In the genomic region with DNA sequence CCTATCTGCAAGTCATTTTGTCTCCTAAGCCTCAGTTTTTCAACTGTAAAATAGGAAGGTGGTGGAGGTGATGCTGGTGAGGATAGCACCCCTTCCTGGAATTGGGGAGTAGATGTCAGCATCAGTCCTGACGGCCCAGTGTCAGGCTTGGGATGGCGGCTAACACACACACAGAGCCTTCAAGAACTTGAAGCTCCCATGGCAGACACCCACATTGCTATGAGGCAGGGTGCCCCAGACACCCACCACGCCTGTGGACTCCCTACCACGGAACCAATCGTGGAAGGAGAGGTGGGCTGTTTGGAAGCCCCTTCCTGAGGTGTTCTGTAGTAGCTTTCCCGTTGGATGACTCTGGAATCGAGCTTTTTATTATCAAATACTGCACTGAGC, we compare ENCODE assay signal across 11 mouse cellular contexts. TPM values are rescaled to one million over a fixed set of nuclear protein-coding genes. Genes with fewer than 3 reads are reported as not detected.
DNase-seq lines count a peak whose midpoint lies in the region; ATAC-seq and TF ChIP-seq lines count a peak whose summit lies in the region.
"Had no signal": no experiment of that assay in that cellular context is flagged by ENCODE, and none has a peak within 500 bp of the region (broad histone marks: within the 10 kb centered on the region; RNA-seq: fewer than 3 reads in every experiment).

No protein-coding gene starts in this region.

- no peaks in the 10 kb centered on the region for H3K27me3 ChIP-seq in lung, embryonic 16.5 days (ENCODE audit: control insufficient read depth, insufficient read depth, low read depth, low read length)
- no peaks in the 10 kb centered on the region for H3K27me3 ChIP-seq in forebrain, embryonic 15.5 days
- H3K27me3 ChIP-seq in limb, embryonic 14.5 days (ENCODE audit: control insufficient read depth, insufficient read depth, low read length), result no peaks in the 10 kb centered on the region
- peaks cover 4% of the 10 kb centered on the region; the same call in 1 of the 2 replicates for H3K27me3 ChIP-seq in small intestine, adult 2 months (ENCODE audit: control insufficient read depth, insufficient read depth, low read length)

- no peak for TF ChIP-seq POLR2A in limb, embryonic 14.5 days (IDR thresholded peaks at IDR 0.05; ENCODE audit: borderline replicate concordance, extremely low read depth, insufficient read depth, insufficient read length)
- TF ChIP-seq POLR2A in small intestine, adult 2 months (IDR thresholded peaks at IDR 0.05; ENCODE audit: low read depth, low read length), result no peak

- H3K36me3 ChIP-seq in lung, embryonic 16.5 days (ENCODE audit: control insufficient read depth, insufficient read depth, low read length), result no peaks in the 10 kb centered on the region
- no peaks in the 10 kb centered on the region for H3K36me3 ChIP-seq in forebrain, embryonic 15.5 days
- no peaks in the 10 kb centered on the region for H3K36me3 ChIP-seq in limb, embryonic 14.5 days (ENCODE audit: control insufficient read depth, insufficient read depth, low read length)
- H3K36me3 ChIP-seq in small intestine, adult 2 months (ENCODE audit: control insufficient read depth, insufficient read depth, low read length), result no peaks in the 10 kb centered on the region

- peak overlapping the region; percentile 72 for H3K9ac ChIP-seq in lung, embryonic 16.5 days (ENCODE audit: low read length)
- peak overlapping the region; percentile 61 for H3K9ac ChIP-seq in forebrain, embryonic 15.5 days (replicated peaks)
- peak overlapping the region; percentile 70 for H3K9ac ChIP-seq in limb, embryonic 14.5 days (ENCODE audit: low read depth, low read length, severe bottlenecking)

- H3K9me3 ChIP-seq in lung, embryonic 16.5 days (ENCODE audit: control insufficient read depth, low read length), result no peaks in the 10 kb centered on the region
- H3K9me3 ChIP-seq in forebrain, embryonic 15.5 days, result no peaks in the 10 kb centered on the region
- H3K9me3 ChIP-seq in limb, embryonic 14.5 days (ENCODE audit: control insufficient read depth, low read length), result no peaks in the 10 kb centered on the region

- peak overlapping the region; percentile 52 for H3K4me3 ChIP-seq in lung, embryonic 16.5 days (ENCODE audit: low read length)
- H3K4me3 ChIP-seq in forebrain, embryonic 15.5 days, result peak overlapping the region; percentile 50
- H3K4me3 ChIP-seq in limb, embryonic 14.5 days (replicated peaks; ENCODE audit: low read length), result peak overlapping the region; percentile 53
- H3K4me3 ChIP-seq in small intestine, adult 2 months (ENCODE audit: low read depth, low read length), result peak overlapping the region; percentile 49
- H3K4me3 ChIP-seq: erythroblast, embryonic 14.5 days had no signal

- ATAC-seq in lung, embryonic 16.5 days (ENCODE audit: low read depth), result no peak
- ATAC-seq in forebrain, embryonic 15.5 days (replicated peaks), result peak; percentile 23
- ATAC-seq in limb, embryonic 14.5 days (ENCODE audit: low FRiP score, low read depth), result no peak

- H3K4me1 ChIP-seq in lung, embryonic 16.5 days (replicated peaks; ENCODE audit: control insufficient read depth, insufficient read depth, low read length), result peaks cover 22% of the 10 kb centered on the region
- peaks cover 17% of the 10 kb centered on the region for H3K4me1 ChIP-seq in forebrain, embryonic 15.5 days
- H3K4me1 ChIP-seq in limb, embryonic 14.5 days (ENCODE audit: control insufficient read depth, insufficient read depth, low read length), result peaks cover 20% of the 10 kb centered on the region
- peaks cover 2% of the 10 kb centered on the region for H3K4me1 ChIP-seq in small intestine, adult 2 months (ENCODE audit: control insufficient read depth, insufficient read depth, insufficient read length, low read length)

- no peak for DNase-seq in lung, postnatal 4 days
- DNase-seq in limb, embryonic 14.5 days (ENCODE audit: low spot score), result no peak
- no peak for DNase-seq in right cerebral cortex, postnatal 14 days
- DNase-seq in layer of hippocampus, adult 18-20 months (ENCODE audit: low spot score in 2 of 2), result no peak
- DNase-seq in gastrocnemius, postnatal 10 days, result no peak
- DNase-seq: spleen, adult 18-20 months had no signal

- H3K27ac ChIP-seq in lung, embryonic 16.5 days (ENCODE audit: low read length), result peak overlapping the region; percentile 58
- H3K27ac ChIP-seq in forebrain, embryonic 15.5 days (replicated peaks), result peak overlapping the region; percentile 42
- peak overlapping the region; percentile 88 for H3K27ac ChIP-seq in limb, embryonic 14.5 days (replicated peaks; ENCODE audit: low read depth, low read length)
- H3K27ac ChIP-seq in small intestine, adult 2 months (ENCODE audit: insufficient read depth, low read depth, low read length), result peak overlapping the region; percentile 7; the same call in 1 of the 2 replicates

- TF ChIP-seq CTCF in small intestine, adult 2 months (IDR thresholded peaks at IDR 0.05; ENCODE audit: extremely low read depth, insufficient read length, insufficient replicate concordance, low read depth, low read length), result no peak

- peak overlapping the region; percentile 92 for H3K4me2 ChIP-seq in lung, embryonic 16.5 days (ENCODE audit: low read depth, low read length)
- H3K4me2 ChIP-seq in forebrain, embryonic 15.5 days (replicated peaks), result peak overlapping the region; percentile 94
- peak overlapping the region; percentile 84 for H3K4me2 ChIP-seq in limb, embryonic 14.5 days (replicated peaks; ENCODE audit: low read depth, low read length, severe bottlenecking)

- WGBS in lung, embryonic 16.5 days, result 30% methylated on average over 7 of the region's 7 CpGs
- 26% methylated on average over 7 of the region's 7 CpGs for WGBS in forebrain, embryonic 15.5 days
- 22% methylated on average over 7 of the region's 7 CpGs for WGBS in limb, embryonic 14.5 days
- WGBS in small intestine, adult 2 months, result 45% methylated on average over 7 of the region's 7 CpGs

RNA-seq across cellular contexts. Expression of gene D630003M21Rik, which starts 0.5 kb away (rescaled TPM):
- polyA plus RNA-seq in lung, embryonic 16.5 days (2015; fragmentation: Nextera tagmentation; extraction: Ambion mirVana), result 3.9 and 4.0 TPM in 2 replicates
- 1.7 and 2.4 TPM in 2 replicates for polyA plus RNA-seq in forebrain, embryonic 15.5 days (2015; fragmentation: Nextera tagmentation; extraction: Ambion mirVana)
- 19.2 and 28.5 TPM in 2 replicates for polyA plus RNA-seq in limb, embryonic 14.5 days (2012; rRNA removed)
- polyA plus RNA-seq in limb, embryonic 14.5 days (2014; fragmentation: Nextera tagmentation; extraction: Ambion mirVana), result 12.7 and 15.5 TPM in 2 replicates
- 1.1 and 1.7 TPM in 2 replicates for polyA plus RNA-seq in small intestine, adult 2 months (2012; rRNA removed)
- total RNA-seq in layer of hippocampus, adult 18-20 months (2021), result 1 to 10 TPM; 3.5 to 4.5 TPM
- 1 to 10 TPM; 4.2 to 4.7 TPM for total RNA-seq in gastrocnemius, postnatal 10 days (2021)

RNA-seq across cellular contexts. Expression of gene Bpi, which starts 28.4 kb away (rescaled TPM):
- polyA plus RNA-seq in lung, embryonic 16.5 days (2015; fragmentation: Nextera tagmentation; extraction: Ambion mirVana), result not detected in 2 replicates
- not detected in 2 replicates for polyA plus RNA-seq in forebrain, embryonic 15.5 days (2015; fragmentation: Nextera tagmentation; extraction: Ambion mirVana)
- polyA plus RNA-seq in limb, embryonic 14.5 days (2012; rRNA removed), result 0.03 TPM in 2 replicates
- not detected in 2 replicates for polyA plus RNA-seq in limb, embryonic 14.5 days (2014; fragmentation: Nextera tagmentation; extraction: Ambion mirVana)
- polyA plus RNA-seq in small intestine, adult 2 months (2012; rRNA removed), result not detected in 2 replicates
- not detected for total RNA-seq in layer of hippocampus, adult 18-20 months (2021)
- not detected for total RNA-seq in gastrocnemius, postnatal 10 days (2021)
- total RNA-seq: left cerebral cortex, adult 8-10 months had no signal
- polyA plus RNA-seq: erythroblast, embryonic 14.5 days had no signal

Comparison
In these comparisons a context has a peak if more than half of its experiments do, and no peak if none do; other contexts are left out.
1. H3K27ac ChIP-seq: peak in every context shown above with its lines; median percentile 88 in limb, embryonic 14.5 days; 58 in lung, embryonic 16.5 days; 42 in forebrain, embryonic 15.5 days; 7 in small intestine, adult 2 months.